Mouse (Mus musculus): ENCODE measurements around the gene C1ql4.
A peak's percentile ranks its signal among the peaks of the same experiment; 100 is the strongest.
"Not testable (repeated sequence)": the region's sequence is repeated elsewhere in the genome, so short reads cannot be mapped to it uniquely, and the experiment has no call there.

C1ql4 gene

DNA sequence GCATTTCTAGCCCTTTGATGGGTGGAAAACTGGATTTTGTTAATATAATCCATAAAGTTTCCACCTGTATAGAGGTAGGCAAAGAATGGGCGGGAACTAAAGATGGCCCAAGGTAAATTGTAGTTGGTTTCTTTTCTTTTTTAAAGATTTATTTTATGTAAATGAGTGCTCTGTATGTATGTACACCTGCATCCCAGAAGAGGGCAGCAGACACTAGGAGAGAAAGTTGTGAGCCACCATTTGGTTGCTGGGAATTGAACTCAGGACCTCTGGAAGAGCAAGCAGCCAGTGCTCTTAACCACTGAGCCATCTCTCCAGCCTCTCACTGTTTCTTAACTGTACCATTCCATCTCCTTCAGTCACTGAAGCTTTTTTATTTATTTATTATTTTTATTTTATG lies 15.6 kb downstream of the C1ql4 start:
- no peak for DNase-seq

DNA sequence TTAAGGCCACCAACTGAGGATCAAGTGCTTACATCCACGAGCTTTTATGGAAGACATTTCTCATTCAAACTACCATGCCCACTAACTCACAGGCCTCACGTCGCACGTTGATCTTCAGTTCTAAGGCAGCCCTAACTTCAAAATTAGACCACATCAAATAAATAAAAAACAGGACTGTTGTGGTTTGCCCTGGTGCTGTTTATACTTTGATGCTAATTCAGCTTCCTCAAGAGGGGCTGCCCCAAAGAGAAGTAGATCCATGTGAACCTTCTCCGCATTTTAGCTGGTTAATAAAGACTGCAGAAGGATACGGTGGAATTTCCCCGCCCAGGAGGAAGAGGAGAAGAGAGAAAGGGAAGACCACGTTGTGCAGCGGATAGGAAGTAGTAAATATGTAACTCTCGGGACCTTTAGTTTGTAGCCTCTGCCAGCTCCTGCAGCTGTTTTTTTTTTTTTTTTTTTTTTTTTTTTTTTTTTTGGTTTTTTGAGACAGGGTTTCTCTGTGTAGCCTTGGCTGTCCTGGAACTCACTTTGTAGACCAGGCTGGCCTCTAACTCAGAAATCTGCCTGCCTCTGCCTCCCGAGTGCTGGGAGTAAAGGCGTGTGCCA lies 22.0 kb downstream of the C1ql4 start:
- no peak for DNase-seq

DNA sequence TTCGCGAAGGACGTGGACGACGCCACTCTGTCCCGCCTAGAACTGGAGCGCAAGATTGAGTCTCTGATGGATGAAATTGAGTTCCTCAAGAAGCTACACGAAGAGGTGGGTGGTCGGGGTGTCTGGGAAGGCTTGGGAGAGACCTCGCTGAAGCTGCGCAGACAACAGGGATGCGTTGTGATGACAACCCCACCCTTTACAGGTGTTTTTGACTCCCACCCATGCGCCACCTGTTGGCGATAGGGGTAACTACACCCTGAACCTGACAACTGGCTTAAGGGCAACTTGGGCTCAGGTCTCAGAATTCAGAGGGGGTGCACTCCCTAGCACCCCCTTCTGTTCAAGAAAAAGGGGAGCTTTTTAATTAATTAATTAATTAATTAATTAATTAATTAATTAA lies 31.3 kb downstream of the C1ql4 start:
- no peak for DNase-seq

DNA sequence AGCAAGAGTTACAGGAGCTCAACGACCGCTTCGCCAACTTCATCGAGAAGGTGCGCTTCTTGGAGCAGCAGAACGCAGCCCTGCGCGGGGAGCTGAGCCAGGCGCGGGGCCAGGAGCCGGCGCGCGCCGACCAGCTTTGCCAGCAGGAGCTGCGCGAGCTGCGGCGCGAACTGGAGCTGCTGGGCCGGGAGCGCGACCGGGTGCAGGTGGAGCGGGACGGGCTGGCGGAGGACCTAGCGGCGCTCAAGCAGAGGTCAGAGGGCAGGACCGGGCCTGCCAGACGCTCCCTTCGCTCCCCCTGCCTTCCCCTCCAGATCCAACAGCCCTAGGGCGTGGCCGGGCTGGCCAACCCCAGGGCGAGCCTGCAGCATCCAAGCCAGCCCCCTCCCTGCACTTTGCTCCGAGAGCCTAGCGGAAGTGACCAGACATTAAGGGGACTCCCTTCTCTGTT lies 32.1 kb downstream of the C1ql4 start:
- DNase-seq, result no peak

DNA sequence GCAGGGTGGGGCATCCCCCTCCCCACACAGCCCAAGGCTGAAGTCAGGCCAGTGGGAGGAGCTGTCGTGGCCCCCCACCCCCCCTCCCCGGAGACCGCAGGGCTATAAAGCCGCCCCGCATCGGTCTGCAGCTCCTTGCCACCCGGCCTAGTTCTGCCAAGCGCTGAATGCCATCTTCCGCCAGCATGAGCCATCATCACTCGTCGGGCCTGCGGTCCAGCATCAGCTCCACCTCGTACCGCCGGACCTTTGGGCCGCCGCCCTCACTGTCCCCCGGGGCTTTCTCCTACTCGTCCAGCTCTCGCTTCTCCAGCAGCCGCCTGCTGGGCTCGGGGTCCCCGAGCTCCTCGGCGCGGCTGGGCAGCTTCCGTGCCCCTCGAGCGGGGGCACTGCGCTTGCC lies 32.6 kb downstream of the C1ql4 start, which contains the start of gene Prph:
Prph (plus strand) TSS at position 135 of the 400 bp plus-strand sequence.
- no peak for DNase-seq

DNA sequence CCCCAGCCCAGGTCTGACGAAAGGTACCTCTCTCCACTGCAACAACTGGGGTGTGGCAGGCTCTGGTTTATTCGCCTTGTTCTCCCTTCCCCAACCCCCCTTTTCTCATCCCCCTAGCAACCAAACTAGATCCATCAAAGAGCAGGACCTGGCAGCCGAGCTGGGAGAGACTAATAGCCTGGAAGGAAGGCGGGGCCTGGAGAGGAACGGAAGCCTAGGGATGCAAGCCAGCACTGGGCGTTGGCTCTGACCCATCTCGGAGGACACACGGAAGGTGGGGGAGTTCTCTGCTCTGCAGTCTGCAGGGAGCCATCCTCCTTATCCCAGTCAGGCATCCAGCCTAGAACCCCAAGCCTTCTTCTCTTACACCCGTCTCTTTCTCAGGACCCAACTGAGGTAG lies 34.2 kb downstream of the C1ql4 start:
- DNase-seq, result no peak

DNA sequence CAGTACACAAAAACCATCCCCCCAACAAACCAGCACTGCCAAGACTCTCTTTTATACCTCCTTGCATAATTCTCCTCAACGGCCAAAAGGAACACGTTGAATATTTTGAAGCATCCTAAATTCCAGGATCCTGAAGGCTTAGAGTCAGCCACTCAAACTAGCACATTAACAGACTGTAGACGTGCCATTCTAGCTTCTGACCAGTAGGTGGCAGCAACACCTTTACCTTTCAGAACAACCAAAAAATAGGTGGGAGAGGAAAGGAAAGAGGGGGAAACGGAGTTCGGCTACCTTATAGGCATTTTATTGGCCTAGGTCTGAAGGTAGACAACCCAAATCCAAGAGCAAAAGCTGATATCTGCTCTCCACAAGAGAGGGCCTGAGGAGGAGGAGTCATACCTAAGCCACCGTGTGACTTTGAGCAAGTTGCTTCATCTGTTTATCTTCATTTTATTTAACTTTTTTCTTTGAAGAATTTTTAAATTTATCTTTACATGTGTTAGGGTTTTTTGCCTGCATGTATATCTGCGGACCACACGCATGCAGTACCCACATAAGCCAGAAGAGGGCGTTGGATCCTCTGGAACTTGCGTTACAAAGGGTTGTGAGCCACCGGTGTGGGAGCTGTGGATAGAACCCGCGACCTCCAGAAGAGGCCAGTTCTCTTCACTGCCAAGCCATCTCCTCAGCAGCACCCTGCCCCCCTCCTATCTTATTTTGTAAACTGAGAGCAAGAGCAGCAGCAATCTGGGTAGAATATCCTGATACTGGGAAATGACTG lies 38.0 kb downstream of the C1ql4 start:
- DNase-seq, result peak; percentile 47

DNA sequence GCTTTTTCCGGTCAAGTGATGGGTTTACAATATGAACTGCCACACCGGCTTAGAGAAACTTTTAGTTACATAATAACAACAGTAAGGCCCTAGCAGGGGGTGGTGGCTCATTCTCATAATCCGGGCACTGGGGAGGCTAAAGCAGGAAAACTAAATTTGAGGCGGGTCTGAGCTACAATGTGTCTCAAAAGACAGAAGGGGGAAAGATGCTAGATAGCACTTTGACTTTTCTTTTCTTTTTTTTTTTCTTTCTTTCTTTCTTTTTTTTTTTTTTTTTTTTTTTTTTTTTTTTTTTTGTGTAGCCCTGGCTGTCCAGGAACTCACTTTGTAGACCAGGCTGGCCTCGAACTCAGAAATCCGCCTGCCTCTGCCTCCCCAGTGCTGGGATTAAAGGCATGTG lies 41.9 kb downstream of the C1ql4 start:
- not testable (repeated sequence) for DNase-seq

DNA sequence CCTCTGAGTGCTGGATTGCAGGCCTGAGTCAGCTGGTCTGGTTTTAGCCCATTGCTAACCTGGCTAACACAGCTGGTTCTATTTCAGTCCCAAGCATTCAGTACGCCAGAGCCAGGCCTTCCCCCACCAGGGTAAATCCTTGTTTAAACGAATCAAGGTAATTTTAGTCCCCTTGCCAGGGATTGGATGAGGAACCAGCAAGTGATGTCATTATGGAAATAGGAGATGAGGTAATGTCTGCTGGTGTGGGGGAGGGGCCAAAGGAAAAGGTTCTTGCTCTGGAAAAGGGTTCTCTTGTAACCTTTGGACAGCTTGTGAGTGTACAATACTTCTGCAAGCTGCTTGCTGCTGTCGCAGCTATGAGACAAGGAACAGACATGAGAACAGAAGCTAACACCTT lies 42.8 kb downstream of the C1ql4 start:
- no peak for DNase-seq

DNA sequence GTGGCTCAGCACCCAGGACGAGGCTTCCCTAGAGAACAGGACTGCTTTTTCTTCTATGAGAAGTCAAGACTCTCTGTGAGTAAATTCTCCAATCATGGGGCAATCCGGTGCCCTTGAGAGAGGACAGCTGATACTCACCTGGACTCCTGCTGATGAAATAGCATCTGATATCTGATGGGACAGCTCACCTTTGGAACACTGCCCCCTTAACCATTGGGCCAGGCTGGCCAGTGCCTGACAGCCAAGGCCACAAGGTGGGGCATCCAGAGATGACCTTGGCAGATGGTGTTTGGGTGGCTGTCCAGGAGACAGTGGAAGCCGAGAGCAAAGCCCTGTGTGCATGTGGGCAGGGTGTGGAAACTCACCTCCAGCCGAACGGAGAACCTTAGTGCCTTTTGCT lies 45.3 kb downstream of the C1ql4 start:
- no peak for DNase-seq

DNA sequence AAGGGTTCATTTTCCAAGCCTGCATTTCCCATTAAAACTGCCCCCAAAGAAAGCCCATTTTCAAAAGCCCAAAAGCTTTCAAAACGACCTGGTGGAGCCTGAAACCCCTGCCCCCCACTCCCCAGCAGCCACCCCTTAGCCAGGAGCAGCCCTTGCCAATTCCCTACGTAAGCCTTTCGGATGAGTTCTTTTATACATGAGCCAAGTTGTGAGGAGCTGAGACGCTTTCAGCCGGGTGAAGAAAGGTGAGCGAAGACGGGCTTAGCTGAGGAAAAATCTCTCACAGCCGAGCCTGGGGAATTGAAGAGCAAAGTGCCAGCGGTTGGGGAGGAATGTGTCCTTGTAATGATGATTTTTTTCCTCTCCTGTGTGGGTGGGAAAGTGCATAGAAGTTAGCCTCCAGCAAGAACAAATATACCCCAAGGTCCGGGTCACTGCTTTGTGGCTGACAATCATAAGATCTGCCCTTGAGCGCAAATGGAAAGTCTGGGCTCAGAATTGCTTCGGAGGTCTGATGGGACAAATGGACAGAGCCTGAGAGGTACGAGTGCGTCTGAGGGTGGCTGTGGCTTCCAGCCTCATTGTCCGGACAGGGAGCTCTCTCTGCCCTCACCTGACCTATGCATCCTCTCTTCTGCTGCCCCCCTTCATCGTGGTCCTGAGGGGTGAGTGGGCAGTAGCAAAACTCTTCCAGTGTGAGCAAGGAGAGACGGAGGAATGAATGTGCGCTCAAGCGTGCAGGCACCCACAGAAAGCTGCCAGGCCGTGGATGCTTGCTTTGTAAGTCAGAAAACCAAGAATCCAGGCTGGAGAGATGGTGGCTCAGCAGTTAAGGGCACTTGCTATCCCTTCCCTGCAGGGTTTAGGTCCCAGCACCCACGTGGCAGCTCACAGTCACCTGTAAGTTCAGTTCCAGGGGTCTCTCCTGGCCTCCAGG lies 46.4 kb downstream of the C1ql4 start:
- no peak for DNase-seq

DNA sequence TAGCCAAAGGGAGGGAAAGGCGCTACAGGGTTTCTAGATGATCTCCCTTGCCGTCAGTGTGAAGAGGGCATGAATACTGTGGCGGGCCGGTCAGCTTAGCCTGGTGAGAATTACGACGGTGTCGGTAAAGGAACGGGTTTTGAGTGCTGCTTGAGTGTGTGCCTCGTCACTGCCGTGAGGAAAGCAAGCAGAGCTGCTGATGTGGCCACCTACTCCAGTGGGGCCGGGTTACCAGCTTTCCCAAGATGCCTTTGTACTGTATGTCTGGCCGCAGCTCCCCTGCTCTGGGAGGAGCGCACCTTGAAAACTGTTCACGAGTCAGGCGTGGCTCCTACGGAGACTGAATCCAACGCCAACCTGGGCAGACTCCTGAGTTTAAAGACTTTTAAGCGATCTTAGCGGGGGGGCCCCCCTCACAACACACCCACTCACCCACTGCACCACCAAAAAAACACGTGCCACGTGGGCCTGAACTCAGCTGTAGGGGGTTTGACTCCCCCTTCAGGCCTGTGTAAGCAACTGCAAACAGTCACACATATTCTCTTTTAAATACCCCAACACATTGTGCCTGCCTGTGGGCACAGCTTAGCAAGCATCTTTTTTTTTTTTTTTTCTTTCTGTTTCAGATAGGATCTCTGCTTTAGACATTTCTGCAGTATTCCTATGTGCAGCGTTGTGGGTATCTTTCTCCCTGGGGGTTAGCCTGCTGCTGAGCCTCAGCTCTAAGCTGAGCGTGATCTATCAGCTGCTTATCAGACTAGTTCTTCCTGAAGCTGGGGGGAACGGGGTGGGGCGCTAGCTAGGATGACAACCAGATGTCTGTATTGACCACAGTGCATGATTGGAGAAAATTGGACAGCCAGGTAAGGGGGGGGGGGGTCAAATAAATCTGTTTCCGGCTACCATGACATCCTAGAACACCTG lies 47.4 kb downstream of the C1ql4 start:
- no peak for DNase-seq

DNA sequence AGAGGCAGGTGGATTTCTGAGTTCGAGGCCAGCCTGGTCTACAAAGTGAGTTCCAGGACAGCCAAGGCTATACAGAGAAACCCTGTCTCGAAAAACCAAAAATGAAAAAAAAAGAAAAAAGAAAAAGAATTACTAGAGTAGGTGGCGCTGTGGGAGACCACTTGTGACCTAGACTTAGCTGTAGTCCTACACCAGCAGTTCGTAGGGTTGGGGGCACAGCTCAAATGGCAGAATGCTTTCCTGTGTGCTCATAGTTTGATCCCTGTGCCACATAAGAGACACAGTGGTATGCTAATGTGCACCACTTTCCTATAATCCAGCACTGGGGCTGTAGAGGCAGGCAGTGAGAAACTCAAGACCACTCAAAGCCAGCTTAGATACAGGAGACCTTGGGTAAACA lies 48.3 kb downstream of the C1ql4 start:
- DNase-seq, result no peak

DNA sequence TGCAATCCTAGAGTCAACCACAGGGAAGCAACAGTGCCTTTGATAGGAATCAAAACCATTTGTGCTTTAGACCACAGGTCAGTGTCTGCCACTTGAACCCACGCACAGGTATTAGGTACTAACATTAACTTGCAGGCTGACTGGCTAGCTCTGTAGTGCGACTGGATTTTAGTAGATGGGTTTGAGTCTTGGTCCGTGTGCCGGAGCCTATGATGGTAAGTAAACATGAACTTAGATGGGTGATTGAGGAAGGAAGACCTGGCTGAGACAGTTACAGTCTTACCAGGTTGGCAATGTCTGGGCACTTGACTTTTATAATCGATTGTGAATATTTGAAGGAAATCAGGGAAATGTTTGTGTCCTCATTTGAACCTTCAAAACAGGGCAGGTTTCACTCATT lies 48.8 kb downstream of the C1ql4 start:
- no peak for DNase-seq

DNA sequence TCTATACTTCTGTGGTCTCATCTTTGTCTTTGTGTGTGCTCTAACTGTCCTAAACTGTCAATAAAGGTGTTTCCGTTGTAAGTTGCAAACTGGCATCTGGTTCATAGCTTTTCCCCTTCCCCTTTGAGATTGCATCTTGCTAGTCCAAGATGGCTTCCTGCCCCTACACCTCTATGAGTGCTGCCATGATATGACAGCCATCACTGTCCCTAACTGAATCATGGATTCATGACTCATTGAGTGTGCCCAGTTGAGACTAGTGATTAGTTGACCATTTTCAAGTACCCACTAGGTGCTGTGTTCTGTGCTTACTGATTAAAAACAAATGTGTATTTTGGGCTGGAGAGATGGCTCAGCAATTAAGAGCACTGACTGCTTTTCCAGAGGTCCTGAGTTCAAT lies 49.6 kb downstream of the C1ql4 start:
- DNase-seq, result no peak

DNA sequence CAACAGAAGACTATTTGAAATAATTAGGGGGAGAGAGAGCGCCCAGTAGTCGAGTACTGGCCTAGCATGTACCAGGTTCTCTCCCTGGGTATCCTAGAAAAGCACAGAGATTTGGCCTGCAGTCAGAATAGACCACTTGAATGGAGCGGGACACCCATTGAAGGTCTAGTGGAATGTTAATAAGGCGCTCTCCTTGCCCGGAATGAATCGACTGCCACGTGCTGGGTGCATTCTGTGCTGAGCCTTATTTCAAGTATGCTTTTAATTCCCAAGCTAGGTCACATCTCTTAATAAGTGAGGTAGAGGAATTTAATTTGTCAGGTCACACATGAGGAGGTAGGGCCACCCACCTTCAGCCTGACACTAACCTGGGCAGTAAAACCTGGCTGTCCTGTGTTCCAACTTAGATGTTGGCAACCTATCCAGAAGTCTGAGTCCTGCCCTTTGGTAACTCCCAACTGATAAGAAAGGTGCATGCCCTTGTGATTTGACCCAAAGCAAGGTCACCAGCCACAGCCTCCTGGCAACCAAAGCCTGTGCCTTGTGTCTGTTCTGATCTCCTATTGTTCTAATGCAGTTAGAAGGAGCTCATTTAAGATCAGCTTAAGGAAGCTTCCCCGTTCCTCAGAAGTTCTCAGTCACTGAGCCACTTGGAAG lies 51.2 kb downstream of the C1ql4 start:
- no peak for DNase-seq

DNA sequence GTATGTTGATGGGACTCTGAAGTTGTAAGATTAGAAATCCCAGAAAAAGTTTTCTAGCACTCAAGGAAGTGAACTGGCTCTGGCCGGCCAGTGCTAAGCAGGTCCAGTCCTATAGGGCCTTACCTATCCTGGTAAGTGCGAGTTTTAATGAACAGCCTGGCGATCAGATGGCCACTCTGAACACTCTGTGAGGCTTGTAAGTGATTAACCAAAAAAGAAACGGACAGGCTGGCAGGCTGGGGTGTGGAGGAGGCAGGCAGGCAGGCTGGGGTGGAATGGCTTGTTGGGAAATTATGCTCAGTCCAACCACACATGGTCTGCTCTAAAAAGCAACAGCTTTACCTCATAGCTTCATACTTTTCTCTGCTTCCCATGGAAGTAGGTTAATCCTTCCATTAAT lies 52.2 kb downstream of the C1ql4 start:
- DNase-seq, result no peak

Measured in cerebellum, adult 11 months (tissue).